In genomic region chr5:96968628-96969027, GRCm38 (mm10) we compare ENCODE assay signal across 14 mouse cellular contexts. TPM values are rescaled to one million over a fixed set of nuclear protein-coding genes. Genes with fewer than 3 reads are reported as not detected.
A peak's percentile ranks its signal among the peaks of the same experiment; 100 is the strongest.
DNase-seq lines count a peak whose midpoint lies in the region; ATAC-seq and TF ChIP-seq lines count a peak whose summit lies in the region.
"Had no signal": no experiment of that assay in that cellular context is flagged by ENCODE, and none has a peak within 500 bp of the region (broad histone marks: within the 10 kb centered on the region; RNA-seq: fewer than 3 reads in every experiment).

No protein-coding gene starts in this region.

- ATAC-seq in kidney, embryonic 16.5 days (ENCODE audit: low FRiP score, low TSS enrichment) = no peak
- 0 out of 2 replicates have a peak, but pooled peaks have one; percentile 50 for ATAC-seq in intestine, embryonic 14.5 days (replicated peaks; ENCODE audit: low FRiP score, low TSS enrichment, low read depth)
- no peak for ATAC-seq in liver, embryonic 14.5 days (ENCODE audit: insufficient read depth)
- no peak for ATAC-seq in monocyte, adult 5-6 weeks (replicated peaks; ENCODE audit: insufficient number of reproducible peaks, low FRiP score, low TSS enrichment, poor library complexity, severe bottlenecking)
- no peak for ATAC-seq in forebrain, postnatal 0 days
- ATAC-seq: CD4-positive, CD25-positive, alpha-beta regulatory T cell, adult 4 months had no signal

- H3K27me3 ChIP-seq in kidney, embryonic 16.5 days (ENCODE audit: insufficient read depth, low read length) = no peaks in the 10 kb centered on the region
- H3K27me3 ChIP-seq in intestine, embryonic 14.5 days (replicated peaks; ENCODE audit: control insufficient read depth, insufficient read depth, low read length) = no peaks in the 10 kb centered on the region
- H3K27me3 ChIP-seq in liver, embryonic 14.5 days (ENCODE audit: control insufficient read depth, insufficient read depth, low read length) = no peaks in the 10 kb centered on the region
- H3K27me3 ChIP-seq in forebrain, postnatal 0 days (ENCODE audit: insufficient read depth, low read length) = no peaks in the 10 kb centered on the region
- H3K27me3 ChIP-seq: embryonic facial prominence, embryonic 13.5 days; limb, embryonic 12.5 days had no signal

- H3K9me3 ChIP-seq in kidney, embryonic 16.5 days (ENCODE audit: low read length) = no peaks in the 10 kb centered on the region
- H3K9me3 ChIP-seq in intestine, embryonic 14.5 days (ENCODE audit: control insufficient read depth, low read length) = no peaks in the 10 kb centered on the region
- H3K9me3 ChIP-seq in liver, embryonic 14.5 days (ENCODE audit: control insufficient read depth, low read length) = no peaks in the 10 kb centered on the region
- H3K9me3 ChIP-seq in forebrain, postnatal 0 days (ENCODE audit: low read length) = no peaks in the 10 kb centered on the region
- H3K9me3 ChIP-seq: embryonic facial prominence, embryonic 13.5 days; limb, embryonic 12.5 days had no signal

- H3K27ac ChIP-seq in kidney, embryonic 16.5 days (ENCODE audit: low read length) = no peak overlapping the region
- no peak overlapping the region; the same call in 1 of the 2 replicates for H3K27ac ChIP-seq in intestine, embryonic 14.5 days (ENCODE audit: low read depth)
- no peak overlapping the region; the same call in 1 of the 2 replicates for H3K27ac ChIP-seq in liver, embryonic 14.5 days
- no peak overlapping the region for H3K27ac ChIP-seq in forebrain, postnatal 0 days (ENCODE audit: low read depth, low read length)
- H3K27ac ChIP-seq: embryonic facial prominence, embryonic 13.5 days; layer of hippocampus, adult 2 months had no signal

- no peak overlapping the region for H3K9ac ChIP-seq in kidney, embryonic 16.5 days (replicated peaks; ENCODE audit: low read length)
- no peak overlapping the region for H3K9ac ChIP-seq in intestine, embryonic 14.5 days (ENCODE audit: low read length)
- H3K9ac ChIP-seq in liver, embryonic 14.5 days (replicated peaks) = no peak overlapping the region
- H3K9ac ChIP-seq in forebrain, postnatal 0 days = no peak overlapping the region
- H3K9ac ChIP-seq: embryonic facial prominence, embryonic 13.5 days; limb, embryonic 12.5 days had no signal

- no peaks in the 10 kb centered on the region for H3K36me3 ChIP-seq in kidney, embryonic 16.5 days (ENCODE audit: insufficient read depth, low read length)
- no peaks in the 10 kb centered on the region for H3K36me3 ChIP-seq in intestine, embryonic 14.5 days (ENCODE audit: control insufficient read depth, insufficient read depth, low read length)
- no peaks in the 10 kb centered on the region for H3K36me3 ChIP-seq in liver, embryonic 14.5 days (replicated peaks; ENCODE audit: control insufficient read depth, insufficient read depth, low read depth)
- no peaks in the 10 kb centered on the region for H3K36me3 ChIP-seq in forebrain, postnatal 0 days (ENCODE audit: insufficient read depth)
- H3K36me3 ChIP-seq: embryonic facial prominence, embryonic 13.5 days; limb, embryonic 12.5 days had no signal

- TF ChIP-seq EP300 in liver, embryonic 14.5 days (IDR thresholded peaks at IDR 0.05; ENCODE audit: low read depth) = no peak

- WGBS in kidney, embryonic 16.5 days = 11% methylated on average over 6 of the region's 6 CpGs
- 10% methylated on average over 6 of the region's 6 CpGs for WGBS in intestine, embryonic 14.5 days
- WGBS in liver, embryonic 14.5 days (ENCODE audit: insufficient replicate concordance) = 18% methylated on average over 6 of the region's 6 CpGs
- WGBS in forebrain, postnatal 0 days = 48% methylated on average over 6 of the region's 6 CpGs

- H3K4me2 ChIP-seq in kidney, embryonic 16.5 days (replicated peaks; ENCODE audit: low read depth, low read length) = no peak overlapping the region
- H3K4me2 ChIP-seq in intestine, embryonic 14.5 days (ENCODE audit: low read length) = no peak overlapping the region
- no peak overlapping the region for H3K4me2 ChIP-seq in liver, embryonic 14.5 days (ENCODE audit: low read depth)
- H3K4me2 ChIP-seq in forebrain, postnatal 0 days (ENCODE audit: low read depth) = no peak overlapping the region
- H3K4me2 ChIP-seq: embryonic facial prominence, embryonic 13.5 days; limb, embryonic 12.5 days had no signal

- TF ChIP-seq CTCF in liver, embryonic 14.5 days (IDR thresholded peaks at IDR 0.05; ENCODE audit: low read depth) = no peak
- TF ChIP-seq CTCF in forebrain, postnatal 0 days (IDR thresholded peaks at IDR 0.05; ENCODE audit: low read depth) = no peak

- peak; percentile 43 for DNase-seq in kidney, adult 18-20 months
- peak; percentile 12 for DNase-seq in MN1 (ENCODE audit: low spot score)
- DNase-seq in intestine, embryonic 14.5 days (ENCODE audit: low spot score) = no peak
- DNase-seq in liver, embryonic 14.5 days (ENCODE audit: low read depth in 3 of 3, low spot score in 3 of 3) = peak in 2 of 3 experiments; percentile 33 to 51
- no peak for DNase-seq in forebrain, postnatal 0 days
- DNase-seq in layer of hippocampus, adult 9-11 months = no peak
- DNase-seq: right cerebral cortex, postnatal 14 days; thymus, adult 18-20 months had no signal

- peaks cover 13% of the 10 kb centered on the region; the same call in 1 of the 2 replicates for H3K4me1 ChIP-seq in kidney, embryonic 16.5 days (ENCODE audit: insufficient read depth, low read length)
- peaks cover 6% of the 10 kb centered on the region; the same call in 1 of the 2 replicates for H3K4me1 ChIP-seq in intestine, embryonic 14.5 days (replicated peaks; ENCODE audit: control insufficient read depth, insufficient read depth, low read length)
- H3K4me1 ChIP-seq in liver, embryonic 14.5 days (replicated peaks; ENCODE audit: control insufficient read depth in 2 of 2, insufficient read depth in 2 of 2, low read length in 1 of 2) = peaks cover 20 to 35% of the 10 kb centered on the region in 2 experiments
- peaks cover 4% of the 10 kb centered on the region; the same call in 1 of the 2 replicates for H3K4me1 ChIP-seq in forebrain, postnatal 0 days (ENCODE audit: insufficient read depth)

- H3K4me3 ChIP-seq in kidney, embryonic 16.5 days (ENCODE audit: low read length) = no peak overlapping the region
- no peak overlapping the region for H3K4me3 ChIP-seq in intestine, embryonic 14.5 days (ENCODE audit: low read depth, low read length)
- no peak overlapping the region for H3K4me3 ChIP-seq in liver, embryonic 14.5 days (ENCODE audit: insufficient read depth in 1 of 2, low read depth in 2 of 2, low read length in 2 of 2)
- H3K4me3 ChIP-seq in forebrain, postnatal 0 days (ENCODE audit: low read depth, low read length) = no peak overlapping the region
- H3K4me3 ChIP-seq: embryonic facial prominence, embryonic 13.5 days; layer of hippocampus, adult 2 months; limb, embryonic 12.5 days had no signal

RNA-seq across cellular contexts. Expression of gene Bmp2k, which starts 28.9 kb away (rescaled TPM):
- 7.7 and 8.0 TPM in 2 replicates for polyA plus RNA-seq in kidney, embryonic 16.5 days (2015; fragmentation: Nextera tagmentation; extraction: Ambion mirVana)
- 14.7 and 15.7 TPM in 2 replicates for polyA plus RNA-seq in intestine, embryonic 14.5 days (2014; fragmentation: Nextera tagmentation; extraction: Ambion mirVana)
- 10.6 and 14.0 TPM in 2 replicates for polyA plus RNA-seq in liver, embryonic 14.5 days (2012; rRNA removed)
- 30.2 and 34.3 TPM in 2 replicates for polyA plus RNA-seq in liver, embryonic 14.5 days (2014; fragmentation: Nextera tagmentation; extraction: Ambion mirVana)
- total RNA-seq in monocyte, adult 5-6 weeks (2017) = 26.8 to 28.9 TPM (median 27.5 TPM) in 3 replicates
- total RNA-seq in forebrain, postnatal 0 days (2014; rRNA removed) = 13.8 and 17.9 TPM in 2 replicates
- 5.8 and 7.1 TPM in 2 replicates for polyA plus RNA-seq in forebrain, postnatal 0 days (2015; fragmentation: Nextera tagmentation; extraction: Ambion mirVana)

Comparison
In these comparisons a context has a peak if more than half of its experiments do, and no peak if none do; other contexts are left out.
1. DNase-seq: peak in kidney, adult 18-20 months (single experiment), MN1 (single experiment) and liver, embryonic 14.5 days (2 of 3); none in intestine, embryonic 14.5 days (single experiment), forebrain, postnatal 0 days (single experiment) and layer of hippocampus, adult 9-11 months (single experiment).